Mouse (Mus musculus) hindbrain, embryonic 16.5 days (tissue): ENCODE measurements around the gene Xylb. TPM values are rescaled to one million over a fixed set of nuclear protein-coding genes. Genes with fewer than 3 reads are reported as not detected.

ENCODE experiments used
- ATAC-seq: fragments of 200-750 bp; cut with Nextera tagmentation; 2 replicates; pipeline ENCODE4 v1.8.0; 2017; ENCODE audit warnings: moderate TSS enrichment, moderate library complexity
- H3K27ac ChIP-seq: fragments of 300-500 bp; sonication (generic); 2 replicates; pipeline ENCODE4 v1.5.1; 2014; ENCODE audit warnings: low read depth, mild to moderate bottlenecking, control low read depth, low read length, moderate library complexity
- H3K27me3 ChIP-seq: fragments of 300-500 bp; sonication (generic); replicated peaks from 2 replicates; pipeline ENCODE4 v1.6.1; 2014; ENCODE audit warnings: low read length; ENCODE audit not compliant: control insufficient read depth, insufficient read depth
- H3K36me3 ChIP-seq: fragments of 300-500 bp; sonication (generic); 2 replicates; pipeline ENCODE4 v1.6.1; 2014; ENCODE audit warnings: mild to moderate bottlenecking, low read length, moderate library complexity, mixed read lengths; ENCODE audit not compliant: control insufficient read depth, insufficient read depth
- H3K4me1 ChIP-seq: fragments of 300-500 bp; sonication (generic); 2 replicates; pipeline ENCODE4 v1.6.1; 2014; ENCODE audit warnings: low read depth, low read length; ENCODE audit not compliant: control insufficient read depth, insufficient read depth
- H3K4me2 ChIP-seq: fragments of 300-500 bp; sonication (generic); 2 replicates; pipeline ENCODE4 v1.6.1; 2014; ENCODE audit warnings: mild to moderate bottlenecking, low read length, control low read depth, moderate library complexity
- H3K4me3 ChIP-seq: fragments of 300-500 bp; sonication (generic); 2 replicates; pipeline ENCODE4 v1.5.1; 2014; ENCODE audit warnings: mild to moderate bottlenecking, low read length, control low read depth, moderate library complexity
- H3K9ac ChIP-seq: fragments of 300-500 bp; sonication (generic); 2 replicates; pipeline ENCODE4 v1.6.1; 2014; ENCODE audit warnings: low read depth, mild to moderate bottlenecking, control low read depth, low read length, moderate library complexity
- H3K9me3 ChIP-seq: fragments of 300-500 bp; sonication (generic); 2 replicates; pipeline ENCODE4 v1.6.1; 2014; ENCODE audit warnings: mild to moderate bottlenecking, low read length, moderate library complexity; ENCODE audit not compliant: control insufficient read depth
- WGBS: fragments of 180-500 bp; shearing (Covaris S2); extraction: QIAGEN DNeasy Blood & Tissue Kit; methylation state at CpG from one replicate; pipeline ENCODE4 v1.1.7; 2014; 5-methylcytosine and 5-hydroxymethylcytosine counted together
- polyA plus RNA-seq: library from polyadenylated mRNA; unstranded; fragments of >200 nt; fragmentation: Nextera tagmentation; extraction: Ambion mirVana; gene quantifications from 2 replicates; pipeline ENCODE4 v1.2.1, GENCODE M21; 2015

Gene Xylb
- polyA plus RNA-seq, 1 experiment from 2014 or later: 3.0 TPM

DNA sequence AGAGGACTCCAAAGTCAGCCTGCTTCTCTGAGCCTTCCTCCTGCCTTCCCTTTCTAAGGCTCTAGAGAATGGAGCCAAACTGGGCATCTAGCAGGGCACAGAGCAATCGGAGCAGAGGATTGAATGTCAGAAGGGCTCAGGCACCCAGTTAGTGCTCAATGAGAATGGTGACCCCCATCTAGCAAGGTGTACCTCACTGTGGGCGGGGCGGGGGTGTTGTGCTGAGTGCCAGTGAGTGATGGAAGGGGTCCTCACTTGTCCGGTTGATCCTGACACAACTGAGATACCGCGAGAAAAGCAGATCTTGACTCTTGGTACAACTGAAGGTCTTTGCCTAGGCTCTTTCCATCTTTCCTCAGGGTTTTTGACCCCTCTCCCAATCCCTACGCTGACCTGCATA, 18.1 kb upstream of the Xylb start:
- 55% methylated on average over 7 of the region's 7 CpGs for WGBS
- Histone ChIP-seq H3K4me1 (peaks cover 24% of the 10 kb centered on the region), H3K4me2 (peak overlapping the region; percentile 72), H3K27ac (no peak overlapping the region), H3K27me3 (0 out of 2 replicates have a peak, but pooled peaks cover 4% of the 10 kb centered on the region), H3K4me3 (peak overlapping the region; percentile 54), H3K9ac (no peak overlapping the region; the same call in 1 of the 2 replicates), H3K9me3 (no peaks in the 10 kb centered on the region), H3K36me3 (peaks cover 8% of the 10 kb centered on the region)
- no peak for ATAC-seq

DNA sequence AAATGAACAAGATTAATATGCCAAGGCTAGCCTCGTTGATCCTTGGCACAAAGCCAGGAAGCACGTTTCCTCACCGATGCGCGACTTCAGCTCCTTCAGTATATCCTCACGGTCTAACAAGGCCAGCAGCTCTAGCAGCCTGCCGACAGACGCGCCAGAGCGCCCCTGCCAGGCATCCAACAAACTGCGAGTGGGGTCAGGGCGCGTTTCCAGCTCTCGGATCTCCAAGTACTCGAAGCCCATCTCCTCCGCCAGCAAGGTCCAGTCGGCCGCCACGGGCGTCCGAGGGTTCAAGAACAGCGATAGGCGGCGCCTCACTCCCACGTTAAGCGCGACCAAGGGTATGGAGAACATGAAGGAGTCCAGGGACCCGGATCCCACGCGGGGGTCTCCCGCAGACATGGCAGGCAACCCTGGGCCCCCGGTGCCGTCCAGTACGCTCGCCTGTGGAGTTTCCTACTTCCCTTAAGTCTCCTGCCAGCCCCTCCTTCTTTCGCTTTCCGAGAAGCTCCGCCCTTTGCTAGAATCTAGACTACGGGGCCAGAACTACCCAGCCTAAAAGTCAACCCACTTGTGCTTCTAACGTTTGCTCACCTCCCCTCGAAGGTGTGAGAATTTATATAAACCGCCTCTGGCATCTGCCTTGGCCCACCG, 17.5 kb upstream of the Xylb start, which contains the start of gene Acaa1a:
Gene Acaa1a (plus strand): TSS at position 119 of the 654 bp plus-strand sequence.
- ATAC-seq: no peak
- H3K27ac ChIP-seq: peak within 1 kb of the TSS; percentile 81
- under 1% methylated on average over 43 of the region's 43 CpGs for whole genome bisulfite sequencing

DNA sequence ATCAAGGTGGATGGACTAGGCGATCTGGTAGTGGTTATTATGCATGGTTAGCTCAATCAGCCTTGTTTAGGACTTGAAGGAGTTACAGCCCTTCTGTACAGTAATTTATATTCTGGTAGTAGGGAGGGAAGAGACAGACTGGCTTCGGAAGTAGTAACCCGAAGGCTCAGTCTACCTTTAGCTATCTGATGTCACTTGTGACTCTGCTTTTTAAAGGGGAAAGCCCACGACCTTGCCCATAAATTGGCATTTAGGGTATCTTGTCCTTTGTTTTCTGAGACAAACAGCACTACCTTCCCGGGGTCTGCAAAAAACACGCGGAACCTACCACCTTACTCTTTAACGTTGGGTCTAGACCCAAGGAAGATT, 17.0 kb upstream of the Xylb start:
- Histone ChIP-seq H3K4me3 (peak overlapping the region; percentile 54), H3K4me2 (peak overlapping the region; percentile 72), H3K27ac (peak overlapping the region; percentile 81; the same call in 1 of the 2 replicates), H3K36me3 (peaks cover 11% of the 10 kb centered on the region), H3K27me3 (0 out of 2 replicates have a peak, but pooled peaks cover 4% of the 10 kb centered on the region), H3K9ac (peak overlapping the region; percentile 74), H3K9me3 (no peaks in the 10 kb centered on the region), H3K4me1 (peaks cover 24% of the 10 kb centered on the region)
- 8% methylated on average over 8 of the region's 8 CpGs for WGBS
- ATAC-seq: no peak

More for the DNA sequence above, 17.5 kb upstream of the Xylb start, which contains the start of gene Acaa1a:
- H3K9me3 ChIP-seq: no peaks in the 10 kb centered on the region
- peaks cover 24% of the 10 kb centered on the region for H3K4me1 ChIP-seq
- H3K27me3 ChIP-seq: 0 out of 2 replicates have a peak, but pooled peaks cover 4% of the 10 kb centered on the region
- H3K4me2 ChIP-seq: peak within 1 kb of the TSS; percentile 72
- H3K4me3 ChIP-seq: peak within 1 kb of the TSS; percentile 54
- H3K36me3 ChIP-seq: peaks cover 11% of the 10 kb centered on the region
- peak within 1 kb of the TSS; percentile 74 for H3K9ac ChIP-seq

DNA sequence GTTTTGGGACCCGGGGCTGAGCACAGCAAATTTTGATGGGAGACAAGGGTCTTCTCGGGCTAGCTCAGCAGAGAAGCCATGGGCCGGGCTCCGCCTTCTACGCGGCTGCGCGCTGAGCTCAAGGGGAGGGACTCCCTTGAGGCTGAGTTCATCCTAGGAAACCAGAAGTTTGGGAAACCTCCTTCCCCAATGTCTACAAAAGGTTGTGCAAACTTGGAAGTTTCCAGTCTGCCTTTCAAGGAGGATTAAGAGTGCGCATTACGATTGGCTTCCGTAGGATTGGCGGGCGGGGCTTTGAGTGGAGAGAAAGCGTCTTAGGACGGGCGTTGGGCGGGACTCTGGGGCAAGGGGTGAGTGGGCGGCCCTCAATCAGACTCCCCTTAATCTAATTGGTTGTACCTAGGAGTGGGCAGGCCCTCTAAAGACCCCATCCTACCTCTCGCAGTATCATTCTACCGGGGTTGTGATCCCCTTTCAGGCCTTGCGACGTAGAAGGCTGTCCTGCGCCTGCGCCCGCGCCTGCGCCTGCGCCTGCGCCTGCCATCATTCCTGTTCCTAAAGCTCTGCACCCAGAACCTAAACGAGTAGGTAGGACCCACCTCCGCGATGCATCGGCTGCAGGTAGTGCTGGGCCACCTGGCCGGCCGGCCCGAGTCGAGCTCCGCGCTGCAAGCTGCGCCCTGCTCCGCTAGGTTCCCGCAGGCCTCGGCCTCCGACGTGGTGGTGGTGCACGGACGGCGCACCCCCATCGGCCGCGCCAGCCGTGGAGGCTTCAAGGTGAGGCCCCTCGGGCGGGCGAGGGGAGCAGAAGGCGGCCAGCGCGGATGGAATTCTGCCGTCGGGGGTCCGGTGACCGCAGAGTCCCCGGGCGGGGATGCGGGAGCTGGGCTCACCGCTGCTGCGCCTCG, 16.0 kb upstream of the Xylb start, which contains the start of gene Myd88:
Gene Myd88 (minus strand): TSS at position 503 of the 908 bp plus-strand sequence.
- no peaks in the 10 kb centered on the region for H3K9me3 ChIP-seq
- peak within 1 kb of the TSS; percentile 81 for H3K27ac ChIP-seq
- peaks cover 14% of the 10 kb centered on the region for H3K36me3 ChIP-seq
- peak; percentile 99 for ATAC-seq
- H3K4me2 ChIP-seq: peak within 1 kb of the TSS; percentile 72
- peak within 1 kb of the TSS; percentile 74 for H3K9ac ChIP-seq
- H3K4me1 ChIP-seq: peaks cover 24% of the 10 kb centered on the region
- 0 out of 2 replicates have a peak, but pooled peaks cover 4% of the 10 kb centered on the region for H3K27me3 ChIP-seq
- WGBS: under 1% methylated on average over 61 of the region's 68 CpGs
- H3K4me3 ChIP-seq: peak within 1 kb of the TSS; percentile 54

DNA sequence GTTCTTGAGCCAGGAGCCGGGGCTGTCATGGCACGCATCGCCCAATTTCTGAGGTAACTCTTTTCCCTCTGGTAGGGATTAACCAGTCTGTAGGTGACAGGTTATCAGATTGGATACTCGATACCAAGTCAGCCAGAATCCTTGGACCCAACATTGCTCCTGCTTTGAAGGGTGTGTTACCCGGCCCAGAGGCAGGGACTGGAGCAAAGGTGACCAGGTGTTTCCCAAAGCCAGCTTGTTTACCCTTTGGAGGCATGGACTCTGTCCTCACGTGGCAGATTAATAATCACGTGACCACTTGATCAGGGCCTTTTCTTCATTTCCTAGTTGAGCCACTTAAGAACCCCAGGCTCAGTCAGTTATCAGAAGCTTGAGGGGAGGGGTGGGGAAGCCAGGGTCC, 14.5 kb upstream of the Xylb start:
- H3K4me3 ChIP-seq: no peak overlapping the region
- peaks cover 23% of the 10 kb centered on the region for H3K36me3 ChIP-seq
- H3K4me1 ChIP-seq: peaks cover 24% of the 10 kb centered on the region
- no peak overlapping the region for H3K27ac ChIP-seq
- no peak overlapping the region for H3K4me2 ChIP-seq
- no peak overlapping the region for H3K9ac ChIP-seq
- H3K27me3 ChIP-seq: 0 out of 2 replicates have a peak, but pooled peaks cover 4% of the 10 kb centered on the region
- no peaks in the 10 kb centered on the region for H3K9me3 ChIP-seq
- no peak for ATAC-seq
- 92% methylated on average over 7 of the region's 7 CpGs for WGBS

DNA sequence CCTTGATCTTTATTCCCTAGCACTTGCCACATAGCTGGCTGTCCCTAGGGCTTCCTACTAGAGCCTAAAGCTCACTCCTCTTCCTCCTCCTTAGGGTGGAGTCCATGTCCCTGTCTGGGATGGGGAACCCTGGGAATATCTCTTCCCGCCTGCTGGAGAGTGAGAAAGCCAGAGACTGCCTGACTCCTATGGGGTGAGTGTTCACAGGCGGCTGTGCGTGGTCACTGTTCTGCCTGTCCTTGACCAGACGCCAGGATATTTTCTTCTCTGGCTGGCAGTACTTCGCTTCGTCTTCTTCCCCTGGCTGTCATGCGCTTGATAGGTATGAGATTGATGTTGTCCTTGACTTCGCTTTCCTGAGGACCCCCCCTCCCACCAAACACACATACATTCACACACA, 10.8 kb upstream of the Xylb start:
- Histone ChIP-seq H3K4me2 (no peak overlapping the region), H3K27ac (no peak overlapping the region), H3K27me3 (no peaks in the 10 kb centered on the region), H3K4me1 (peaks cover 15% of the 10 kb centered on the region), H3K9me3 (no peaks in the 10 kb centered on the region), H3K4me3 (no peak overlapping the region), H3K9ac (no peak overlapping the region), H3K36me3 (peaks cover 35% of the 10 kb centered on the region)
- WGBS: 91% methylated on average over 8 of the region's 8 CpGs
- no peak for ATAC-seq

- Histone ChIP-seq H3K4me2 (no peak overlapping the region), H3K9me3 (no peaks in the 10 kb centered on the region), H3K27me3 (no peaks in the 10 kb centered on the region), H3K4me3 (no peak overlapping the region), H3K36me3 (peaks cover 24% of the 10 kb centered on the region), H3K4me1 (no peaks in the 10 kb centered on the region), H3K9ac (no peak overlapping the region), H3K27ac (no peak overlapping the region)
- no peak for ATAC-seq
- 91% methylated on average over 3 of the region's 3 CpGs for WGBS
Measured at GRCm38 (mm10) chr9:119350531-119350930, 6.7 kb upstream of the Xylb start.

- H3K36me3 ChIP-seq: peaks cover 21% of the 10 kb centered on the region
- no peaks in the 10 kb centered on the region for H3K9me3 ChIP-seq
- no peaks in the 10 kb centered on the region for H3K4me1 ChIP-seq
- no peak overlapping the region for H3K4me2 ChIP-seq
- no peaks in the 10 kb centered on the region for H3K27me3 ChIP-seq
- no peak overlapping the region for H3K9ac ChIP-seq
- 94% methylated on average over 10 of the region's 10 CpGs for WGBS
- H3K4me3 ChIP-seq: no peak overlapping the region
- H3K27ac ChIP-seq: no peak overlapping the region
- no peak for ATAC-seq
Measured at GRCm38 (mm10) chr9:119350947-119351705, 6.1 kb upstream of the Xylb start.
